In the genomic region with DNA sequence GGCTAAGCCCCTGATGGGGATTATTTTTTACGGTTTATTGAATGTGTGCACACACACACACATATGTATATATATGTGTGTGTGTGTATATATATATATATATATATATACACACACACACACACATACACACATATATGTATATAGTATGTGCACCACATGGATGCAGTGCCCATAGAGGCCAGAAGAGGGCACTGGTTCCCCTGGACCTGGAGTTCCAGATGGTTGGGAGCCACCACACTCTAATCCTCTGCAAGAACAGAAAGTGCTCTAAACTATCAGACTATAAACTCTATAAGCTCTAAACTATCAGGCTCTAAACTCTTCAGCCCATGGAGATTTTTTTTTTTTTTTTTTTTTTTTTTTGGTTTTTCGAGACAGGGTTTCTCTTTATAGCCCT, we compare ENCODE assay signal across 16 mouse cellular contexts. TPM values are rescaled to one million over a fixed set of nuclear protein-coding genes. Genes with fewer than 3 reads are reported as not detected.
A peak's percentile ranks its signal among the peaks of the same experiment; 100 is the strongest.
DNase-seq lines count a peak whose midpoint lies in the region; ATAC-seq lines count a peak whose summit lies in the region.
"Had no signal": no experiment of that assay in that cellular context is flagged by ENCODE, and none has a peak within 500 bp of the region (broad histone marks: within the 10 kb centered on the region; RNA-seq: fewer than 3 reads in every experiment).

No protein-coding gene starts in this region.

- H3K4me2 ChIP-seq in hindbrain, embryonic 11.5 days (replicated peaks; ENCODE audit: low read depth, low read length), result no peak overlapping the region
- no peak overlapping the region for H3K4me2 ChIP-seq in neural tube, embryonic 13.5 days
- H3K4me2 ChIP-seq in forebrain, embryonic 15.5 days (replicated peaks), result no peak overlapping the region
- no peak overlapping the region for H3K4me2 ChIP-seq in neural tube, embryonic 14.5 days (ENCODE audit: low read depth, low read length)
- H3K4me2 ChIP-seq: lung, embryonic 15.5 days had no signal

- peak; percentile 22 for DNase-seq in hindbrain, embryonic 11.5 days (ENCODE audit: low spot score)
- no peak for DNase-seq in hindbrain, embryonic 10.5 days (ENCODE audit: low spot score)
- no peak for DNase-seq in neural tube, embryonic 10.5 days (ENCODE audit: extremely low spot score, low spot score)
- no peak for DNase-seq in thymus, postnatal 4 days
- DNase-seq in adrenal gland, postnatal 4 days (ENCODE audit: low spot score in 2 of 2), result no peak
- DNase-seq: adrenal gland, adult 2 months; cerebellum, adult 18-20 months; heart, postnatal 36 days; kidney, postnatal 25 days; right cerebral cortex, postnatal 4 days; thymus, adult 18-20 months had no signal

- H3K4me1 ChIP-seq in hindbrain, embryonic 11.5 days (replicated peaks; ENCODE audit: control insufficient read depth, insufficient read depth, low read length), result peaks cover 15% of the 10 kb centered on the region
- H3K4me1 ChIP-seq in hindbrain, embryonic 10.5 days (replicated peaks), result peaks cover 75% of the 10 kb centered on the region
- peaks cover 61% of the 10 kb centered on the region for H3K4me1 ChIP-seq in neural tube, embryonic 13.5 days (replicated peaks)
- peaks cover 40% of the 10 kb centered on the region for H3K4me1 ChIP-seq in forebrain, embryonic 15.5 days
- H3K4me1 ChIP-seq in neural tube, embryonic 14.5 days (ENCODE audit: control insufficient read depth, insufficient read depth, low read length), result peaks cover 18% of the 10 kb centered on the region

- no peaks in the 10 kb centered on the region for H3K36me3 ChIP-seq in hindbrain, embryonic 11.5 days (ENCODE audit: control insufficient read depth, insufficient read depth, low read length)
- peaks cover 55% of the 10 kb centered on the region for H3K36me3 ChIP-seq in hindbrain, embryonic 10.5 days
- H3K36me3 ChIP-seq in neural tube, embryonic 13.5 days, result peaks cover 49% of the 10 kb centered on the region
- peaks cover 19% of the 10 kb centered on the region for H3K36me3 ChIP-seq in forebrain, embryonic 15.5 days
- no peaks in the 10 kb centered on the region for H3K36me3 ChIP-seq in neural tube, embryonic 14.5 days (ENCODE audit: control insufficient read depth, insufficient read depth, low read length)

- 84% methylated on average over 2 of the region's 2 CpGs for WGBS in hindbrain, embryonic 11.5 days
- 98% methylated on average over 2 of the region's 2 CpGs for WGBS in hindbrain, embryonic 10.5 days
- WGBS in neural tube, embryonic 13.5 days, result 93% methylated on average over 2 of the region's 2 CpGs
- WGBS in forebrain, embryonic 15.5 days, result 80% methylated on average over 2 of the region's 2 CpGs
- WGBS in neural tube, embryonic 14.5 days, result 97% methylated on average over 1 of the region's 2 CpGs

- no peaks in the 10 kb centered on the region for H3K9me3 ChIP-seq in hindbrain, embryonic 11.5 days (ENCODE audit: control insufficient read depth, low read length)
- H3K9me3 ChIP-seq in hindbrain, embryonic 10.5 days, result no peaks in the 10 kb centered on the region
- no peaks in the 10 kb centered on the region for H3K9me3 ChIP-seq in neural tube, embryonic 13.5 days
- H3K9me3 ChIP-seq in forebrain, embryonic 15.5 days, result no peaks in the 10 kb centered on the region
- H3K9me3 ChIP-seq in neural tube, embryonic 14.5 days (ENCODE audit: control insufficient read depth, low read length), result no peaks in the 10 kb centered on the region

- H3K27me3 ChIP-seq in hindbrain, embryonic 11.5 days (ENCODE audit: control insufficient read depth, insufficient read depth, low read length), result no peaks in the 10 kb centered on the region
- H3K27me3 ChIP-seq in hindbrain, embryonic 10.5 days (ENCODE audit: insufficient read depth, poor library complexity, severe bottlenecking), result no peaks in the 10 kb centered on the region
- no peaks in the 10 kb centered on the region for H3K27me3 ChIP-seq in neural tube, embryonic 13.5 days
- H3K27me3 ChIP-seq in forebrain, embryonic 15.5 days, result no peaks in the 10 kb centered on the region
- H3K27me3 ChIP-seq in neural tube, embryonic 14.5 days (ENCODE audit: control insufficient read depth, insufficient read depth, low read length), result no peaks in the 10 kb centered on the region
- H3K27me3 ChIP-seq: lung, embryonic 15.5 days had no signal

- no peak overlapping the region for H3K9ac ChIP-seq in hindbrain, embryonic 11.5 days (ENCODE audit: low read depth, low read length)
- no peak overlapping the region for H3K9ac ChIP-seq in neural tube, embryonic 13.5 days
- H3K9ac ChIP-seq in forebrain, embryonic 15.5 days (replicated peaks), result no peak overlapping the region
- no peak overlapping the region for H3K9ac ChIP-seq in neural tube, embryonic 14.5 days (replicated peaks; ENCODE audit: low read depth, low read length)
- H3K9ac ChIP-seq: lung, embryonic 15.5 days had no signal

- no peak overlapping the region for H3K27ac ChIP-seq in hindbrain, embryonic 11.5 days (ENCODE audit: low read depth, low read length)
- no peak overlapping the region for H3K27ac ChIP-seq in hindbrain, embryonic 10.5 days
- H3K27ac ChIP-seq in neural tube, embryonic 13.5 days (replicated peaks), result peak overlapping the region; percentile 86
- peak overlapping the region; percentile 87 for H3K27ac ChIP-seq in forebrain, embryonic 15.5 days (replicated peaks)
- H3K27ac ChIP-seq in neural tube, embryonic 14.5 days (ENCODE audit: low read depth, low read length), result peak overlapping the region; percentile 82
- H3K27ac ChIP-seq: lung, embryonic 15.5 days had no signal

- no peak overlapping the region for H3K4me3 ChIP-seq in hindbrain, embryonic 11.5 days (ENCODE audit: low read depth, low read length)
- no peak overlapping the region for H3K4me3 ChIP-seq in hindbrain, embryonic 10.5 days
- H3K4me3 ChIP-seq in neural tube, embryonic 13.5 days, result no peak overlapping the region
- no peak overlapping the region for H3K4me3 ChIP-seq in forebrain, embryonic 15.5 days
- H3K4me3 ChIP-seq in neural tube, embryonic 14.5 days (ENCODE audit: low read depth, low read length), result no peak overlapping the region
- H3K4me3 ChIP-seq: lung, embryonic 15.5 days; myocyte had no signal

- no peak for ATAC-seq in hindbrain, embryonic 11.5 days (ENCODE audit: low FRiP score)
- no peak for ATAC-seq in neural tube, embryonic 13.5 days (ENCODE audit: low read depth)
- ATAC-seq in forebrain, embryonic 15.5 days (replicated peaks), result no peak
- ATAC-seq in neural tube, embryonic 14.5 days (ENCODE audit: low read depth), result no peak

RNA-seq across cellular contexts. Expression of gene Slc6a6, which starts 25.1 kb away (rescaled TPM):
- polyA plus RNA-seq in hindbrain, embryonic 11.5 days (2014; fragmentation: Nextera tagmentation; extraction: Ambion mirVana), result 46.6 and 64.0 TPM in 2 replicates
- polyA plus RNA-seq in hindbrain, embryonic 10.5 days (2016; fragmentation: Nextera tagmentation; extraction: Ambion mirVana), result 58.9 and 60.0 TPM in 2 replicates
- polyA plus RNA-seq in neural tube, embryonic 13.5 days (2015; fragmentation: Nextera tagmentation; extraction: Ambion mirVana), result 63.7 and 70.0 TPM in 2 replicates
- 94.2 and 98.8 TPM in 2 replicates for polyA plus RNA-seq in forebrain, embryonic 15.5 days (2015; fragmentation: Nextera tagmentation; extraction: Ambion mirVana)
- polyA plus RNA-seq in neural tube, embryonic 14.5 days (2014; fragmentation: Nextera tagmentation; extraction: Ambion mirVana), result 89.3 and 100 TPM in 2 replicates
- total RNA-seq in adrenal gland, postnatal 4 days (2021), result 100 to 1,000 TPM; 314 to 322 TPM

Comparison
In these comparisons a context has a peak if more than half of its experiments do, and no peak if none do; other contexts are left out.
1. H3K27ac ChIP-seq: peak in neural tube, embryonic 13.5 days (single experiment), forebrain, embryonic 15.5 days (single experiment) and neural tube, embryonic 14.5 days (single experiment); none in hindbrain, embryonic 11.5 days (single experiment) and hindbrain, embryonic 10.5 days (single experiment).